19 mouse cellular contexts compared by ENCODE assay signal in the genomic region with DNA sequence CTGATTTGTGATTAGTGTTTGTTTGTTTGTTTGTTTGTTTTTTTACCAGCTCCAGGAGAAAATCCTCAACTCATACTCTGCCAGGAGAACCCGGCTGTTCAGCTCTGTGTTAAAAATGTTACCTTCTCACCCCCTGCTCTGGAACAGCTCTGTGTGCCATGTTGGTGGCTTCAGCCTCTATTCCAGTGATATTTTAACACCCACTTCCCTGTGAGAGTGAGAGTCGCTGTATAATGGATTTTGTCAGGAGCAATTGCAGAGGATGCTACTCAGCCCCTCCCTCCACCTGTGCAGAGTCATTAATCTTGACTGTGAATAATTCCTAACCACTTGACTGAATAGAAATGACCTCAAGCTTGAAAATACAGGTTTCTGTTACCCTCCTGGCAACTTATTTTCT.
DNase-seq lines count a peak whose midpoint lies in the region; ATAC-seq lines count a peak whose summit lies in the region.
"Had no signal": no experiment of that assay in that cellular context is flagged by ENCODE, and none has a peak within 500 bp of the region (broad histone marks: within the 10 kb centered on the region; RNA-seq: fewer than 3 reads in every experiment).

No protein-coding gene starts in this region.

- no peaks in the 10 kb centered on the region for H3K36me3 ChIP-seq in heart, embryonic 12.5 days
- no peaks in the 10 kb centered on the region for H3K36me3 ChIP-seq in kidney, embryonic 16.5 days (ENCODE audit: insufficient read depth, low read length)
- no peaks in the 10 kb centered on the region for H3K36me3 ChIP-seq in midbrain, embryonic 16.5 days (ENCODE audit: control insufficient read depth, insufficient read depth, low read length)
- no peaks in the 10 kb centered on the region for H3K36me3 ChIP-seq in midbrain, embryonic 10.5 days
- H3K36me3 ChIP-seq: embryonic facial prominence, embryonic 13.5 days; forebrain, embryonic 12.5 days had no signal

- H3K27me3 ChIP-seq in heart, embryonic 12.5 days (replicated peaks) = no peaks in the 10 kb centered on the region
- H3K27me3 ChIP-seq in kidney, embryonic 16.5 days (ENCODE audit: insufficient read depth, low read length) = no peaks in the 10 kb centered on the region
- no peaks in the 10 kb centered on the region for H3K27me3 ChIP-seq in midbrain, embryonic 16.5 days (ENCODE audit: control insufficient read depth, insufficient read depth, low read depth, low read length)
- no peaks in the 10 kb centered on the region for H3K27me3 ChIP-seq in midbrain, embryonic 10.5 days (ENCODE audit: low read depth, poor library complexity, severe bottlenecking)
- H3K27me3 ChIP-seq: embryonic facial prominence, embryonic 13.5 days; forebrain, embryonic 12.5 days had no signal

- H3K4me1 ChIP-seq in heart, embryonic 12.5 days (replicated peaks) = no peaks in the 10 kb centered on the region
- no peaks in the 10 kb centered on the region for H3K4me1 ChIP-seq in kidney, embryonic 16.5 days (ENCODE audit: insufficient read depth, low read length)
- no peaks in the 10 kb centered on the region for H3K4me1 ChIP-seq in midbrain, embryonic 16.5 days (ENCODE audit: control insufficient read depth, insufficient read depth, low read length)
- peaks cover 7% of the 10 kb centered on the region for H3K4me1 ChIP-seq in midbrain, embryonic 10.5 days
- H3K4me1 ChIP-seq: embryonic facial prominence, embryonic 13.5 days had no signal

- no peak overlapping the region for H3K4me3 ChIP-seq in heart, embryonic 12.5 days
- H3K4me3 ChIP-seq in kidney, embryonic 16.5 days (ENCODE audit: low read length) = no peak overlapping the region
- no peak overlapping the region for H3K4me3 ChIP-seq in midbrain, embryonic 16.5 days (ENCODE audit: low read depth, low read length)
- H3K4me3 ChIP-seq in midbrain, embryonic 10.5 days = no peak overlapping the region
- H3K4me3 ChIP-seq: embryonic facial prominence, embryonic 13.5 days; forebrain, embryonic 12.5 days; gastrocnemius, adult 2 months had no signal

- H3K9me3 ChIP-seq in heart, embryonic 12.5 days (replicated peaks) = no peaks in the 10 kb centered on the region
- no peaks in the 10 kb centered on the region for H3K9me3 ChIP-seq in kidney, embryonic 16.5 days (ENCODE audit: low read length)
- no peaks in the 10 kb centered on the region for H3K9me3 ChIP-seq in midbrain, embryonic 16.5 days (replicated peaks; ENCODE audit: control insufficient read depth, low read length, poor library complexity, severe bottlenecking)
- H3K9me3 ChIP-seq in midbrain, embryonic 10.5 days (replicated peaks) = no peaks in the 10 kb centered on the region
- H3K9me3 ChIP-seq: embryonic facial prominence, embryonic 13.5 days; forebrain, embryonic 12.5 days had no signal

- H3K4me2 ChIP-seq in heart, embryonic 12.5 days = no peak overlapping the region
- H3K4me2 ChIP-seq in kidney, embryonic 16.5 days (replicated peaks; ENCODE audit: low read depth, low read length) = no peak overlapping the region
- no peak overlapping the region for H3K4me2 ChIP-seq in midbrain, embryonic 16.5 days (ENCODE audit: low read length)
- H3K4me2 ChIP-seq: embryonic facial prominence, embryonic 13.5 days; forebrain, embryonic 12.5 days had no signal

- no peak overlapping the region for H3K9ac ChIP-seq in heart, embryonic 12.5 days
- H3K9ac ChIP-seq in kidney, embryonic 16.5 days (replicated peaks; ENCODE audit: low read length) = no peak overlapping the region
- H3K9ac ChIP-seq in midbrain, embryonic 16.5 days (ENCODE audit: low read depth, low read length) = no peak overlapping the region
- H3K9ac ChIP-seq: embryonic facial prominence, embryonic 13.5 days; forebrain, embryonic 12.5 days had no signal

- 63% methylated on average over 2 of the region's 2 CpGs for WGBS in heart, embryonic 12.5 days
- WGBS in kidney, embryonic 16.5 days = 45% methylated on average over 2 of the region's 2 CpGs
- 58% methylated on average over 2 of the region's 2 CpGs for WGBS in midbrain, embryonic 16.5 days
- WGBS in midbrain, embryonic 10.5 days = 78% methylated on average over 2 of the region's 2 CpGs

- H3K27ac ChIP-seq in heart, embryonic 12.5 days (ENCODE audit: poor library complexity, severe bottlenecking) = no peak overlapping the region
- H3K27ac ChIP-seq in kidney, embryonic 16.5 days (ENCODE audit: low read length) = no peak overlapping the region
- no peak overlapping the region for H3K27ac ChIP-seq in midbrain, embryonic 16.5 days (ENCODE audit: low read length)
- H3K27ac ChIP-seq in midbrain, embryonic 10.5 days (replicated peaks) = no peak overlapping the region
- H3K27ac ChIP-seq: embryonic facial prominence, embryonic 13.5 days; forebrain, embryonic 12.5 days; gastrocnemius, adult 2 months had no signal

- no peak for ATAC-seq in heart, embryonic 12.5 days (ENCODE audit: insufficient number of reproducible peaks, low FRiP score)
- peak; percentile 12; the same call in 1 of the 2 replicates for ATAC-seq in kidney, embryonic 16.5 days (ENCODE audit: low FRiP score, low TSS enrichment)
- ATAC-seq in midbrain, embryonic 16.5 days = peak; percentile 39; the same call in 1 of the 2 replicates
- ATAC-seq: forebrain, embryonic 16.5 days; inflammation-experienced regulatory T-cells, adult 6 months had no signal

- peak; percentile 41 for DNase-seq in heart, adult 11 months
- DNase-seq in kidney, postnatal 10 days = no peak
- no peak for DNase-seq in midbrain, embryonic 10.5 days (ENCODE audit: low spot score)
- no peak for DNase-seq in right cerebral cortex, postnatal 14 days
- DNase-seq: adrenal gland, postnatal 10 days; cerebellum, adult 11-12 months; cerebellum, adult 9-11 months; cerebellum, postnatal 36 days; gastrocnemius, adult 2 months; gastrocnemius, postnatal 25 days; heart, postnatal 10 days; heart, postnatal 4 days had no signal
